Mouse (Mus musculus) midbrain, embryonic 11.5 days (tissue): ENCODE results near the gene Kcnc1. TPM values are rescaled to one million over a fixed set of nuclear protein-coding genes. Genes with fewer than 3 reads are reported as not detected.

ENCODE experiments used
- ATAC-seq: fragments of 200-750 bp; cut with Nextera tagmentation; 2 replicates; pipeline ENCODE4 v1.8.0; 2017; ENCODE audit warnings: moderate TSS enrichment, moderate library complexity; ENCODE audit not compliant: low FRiP score
- DNase-seq: peaks from one replicate; pipeline ENCODE4 v3.0.0; 2015; ENCODE audit warnings: low spot score; ENCODE audit errors: missing footprints
- H3K27ac ChIP-seq: fragments of 300-500 bp; sonication (generic); 2 replicates; pipeline ENCODE4 v1.5.1; 2014; ENCODE audit warnings: low read depth, low read length
- H3K27me3 ChIP-seq: fragments of 300-500 bp; sonication (generic); 2 replicates; pipeline ENCODE4 v1.6.1; 2014; ENCODE audit warnings: mild to moderate bottlenecking, low read length, moderate library complexity, mixed read lengths; ENCODE audit not compliant: control insufficient read depth, insufficient read depth
- H3K36me3 ChIP-seq: fragments of 300-500 bp; sonication (generic); 2 replicates; pipeline ENCODE4 v1.6.1; 2014; ENCODE audit warnings: mild to moderate bottlenecking, low read length, moderate library complexity, mixed read lengths; ENCODE audit not compliant: control insufficient read depth, insufficient read depth
- H3K4me1 ChIP-seq: fragments of 300-500 bp; sonication (generic); 2 replicates; pipeline ENCODE4 v1.6.1; 2014; ENCODE audit warnings: low read length; ENCODE audit not compliant: control insufficient read depth, insufficient read depth
- H3K4me2 ChIP-seq: fragments of 300-500 bp; sonication (generic); 2 replicates; pipeline ENCODE4 v1.6.1; 2014; ENCODE audit warnings: mild to moderate bottlenecking, moderate library complexity
- H3K4me3 ChIP-seq: fragments of 300-500 bp; sonication (generic); 2 replicates; pipeline ENCODE4 v1.5.1; 2014; ENCODE audit warnings: low read depth, low read length
- H3K9ac ChIP-seq: fragments of 300-500 bp; sonication (generic); 2 replicates; pipeline ENCODE4 v1.6.1; 2014; ENCODE audit warnings: low read length
- H3K9me3 ChIP-seq: fragments of 300-500 bp; sonication (generic); 2 replicates; pipeline ENCODE4 v1.6.1; 2016; ENCODE audit warnings: low read length; ENCODE audit not compliant: control insufficient read depth
- WGBS: fragments of 180-500 bp; shearing (Covaris S2); extraction: QIAGEN DNeasy Blood & Tissue Kit; methylation state at CpG from one replicate; pipeline ENCODE4 v1.1.7; 2014; 5-methylcytosine and 5-hydroxymethylcytosine counted together
- polyA plus RNA-seq: library from polyadenylated mRNA; unstranded; fragments of >200 nt; fragmentation: Nextera tagmentation; extraction: Ambion mirVana; gene quantifications from 2 replicates; pipeline ENCODE4 v1.2.1, GENCODE M21; 2014

Gene Kcnc1
- polyA plus RNA-seq, 1 experiment from 2014 or later, result 1.4 TPM

DNA sequence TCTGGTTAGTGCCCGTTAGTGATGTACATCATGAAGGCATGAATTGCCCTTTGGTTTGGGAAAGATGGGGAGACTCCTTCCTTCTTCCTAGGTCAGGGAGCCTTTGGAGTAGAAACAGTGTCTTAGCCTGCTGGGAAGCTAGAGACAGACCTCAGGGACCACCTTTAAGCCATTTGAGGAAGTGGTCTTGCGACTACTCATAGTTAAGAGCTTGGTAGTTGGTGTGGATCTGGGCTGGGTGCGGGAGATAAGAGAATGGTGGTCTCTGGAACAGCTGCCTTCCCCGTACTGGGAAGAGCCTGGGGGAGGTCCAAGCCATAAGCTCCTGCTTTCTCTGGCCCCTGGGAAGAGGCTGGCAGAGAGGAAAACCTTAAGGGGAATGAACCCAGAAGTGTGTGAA, 2.3 kb downstream of the Kcnc1 start:
- no peak overlapping the region for H3K9ac ChIP-seq
- H3K4me3 ChIP-seq, result no peak overlapping the region
- no peaks in the 10 kb centered on the region for H3K36me3 ChIP-seq
- H3K27ac ChIP-seq, result no peak overlapping the region
- WGBS, result 70% methylated on average over 4 of the region's 4 CpGs
- peaks cover 56% of the 10 kb centered on the region for H3K27me3 ChIP-seq
- no peaks in the 10 kb centered on the region for H3K9me3 ChIP-seq
- no peak overlapping the region for H3K4me2 ChIP-seq
- ATAC-seq, result no peak
- DNase-seq, result no peak
- peaks cover 4% of the 10 kb centered on the region; the same call in 1 of the 2 replicates for H3K4me1 ChIP-seq

DNA sequence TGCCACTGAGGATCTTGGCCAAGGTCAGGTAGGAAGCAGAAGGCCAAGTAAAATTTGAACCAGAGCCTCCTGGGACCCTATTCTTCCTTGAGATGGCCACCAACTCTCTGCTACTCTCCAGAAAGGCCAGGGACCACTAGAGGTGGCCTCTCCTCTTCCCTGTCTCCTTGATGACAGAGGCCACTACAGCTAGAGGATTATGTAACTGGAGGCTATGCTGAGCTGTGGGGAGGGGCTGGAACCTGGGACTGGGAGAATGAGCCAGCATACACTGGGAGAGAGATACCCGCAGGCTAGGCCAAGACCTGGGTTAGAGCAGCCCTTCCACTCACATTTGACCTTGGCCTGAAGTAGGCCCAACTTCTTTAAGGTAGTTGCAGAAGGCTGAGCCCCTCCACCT, 3.4 kb downstream of the Kcnc1 start:
- Histone ChIP-seq H3K9me3 (no peaks in the 10 kb centered on the region), H3K27me3 (peaks cover 46% of the 10 kb centered on the region), H3K36me3 (no peaks in the 10 kb centered on the region), H3K27ac (no peak overlapping the region), H3K9ac (no peak overlapping the region), H3K4me2 (no peak overlapping the region), H3K4me3 (no peak overlapping the region), H3K4me1 (peaks cover 4% of the 10 kb centered on the region; the same call in 1 of the 2 replicates)
- DNase-seq (no peak), ATAC-seq (no peak)
- 87% methylated on average over 1 of the region's 1 CpGs for WGBS

DNA sequence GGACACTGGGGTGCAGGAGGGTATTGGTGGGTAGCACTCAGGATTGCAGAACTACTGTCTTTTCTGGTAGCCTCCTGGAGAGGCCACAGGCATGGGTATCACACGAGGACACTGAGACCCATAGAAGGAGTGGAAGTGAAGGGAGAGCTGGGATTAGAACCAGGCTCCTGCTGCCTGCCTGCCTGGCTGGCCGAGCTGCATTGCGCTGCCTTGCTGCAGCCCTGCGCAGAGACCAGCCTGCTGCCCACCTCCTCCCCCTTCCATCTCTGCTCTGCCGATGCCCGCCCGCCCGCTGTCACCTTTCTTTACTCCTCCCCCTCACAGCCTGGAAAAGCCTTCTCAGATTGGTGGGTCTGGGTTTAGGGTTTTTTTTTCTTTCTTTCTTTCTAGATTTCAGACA, 4.0 kb downstream of the Kcnc1 start:
- Histone ChIP-seq H3K4me2 (no peak overlapping the region), H3K27ac (no peak overlapping the region), H3K4me1 (peaks cover 4% of the 10 kb centered on the region; the same call in 1 of the 2 replicates), H3K9ac (no peak overlapping the region), H3K9me3 (no peaks in the 10 kb centered on the region), H3K36me3 (no peaks in the 10 kb centered on the region), H3K27me3 (peaks cover 40% of the 10 kb centered on the region), H3K4me3 (no peak overlapping the region)
- ATAC-seq (no peak), DNase-seq (no peak)
- WGBS, result 56% methylated on average over 8 of the region's 8 CpGs

DNA sequence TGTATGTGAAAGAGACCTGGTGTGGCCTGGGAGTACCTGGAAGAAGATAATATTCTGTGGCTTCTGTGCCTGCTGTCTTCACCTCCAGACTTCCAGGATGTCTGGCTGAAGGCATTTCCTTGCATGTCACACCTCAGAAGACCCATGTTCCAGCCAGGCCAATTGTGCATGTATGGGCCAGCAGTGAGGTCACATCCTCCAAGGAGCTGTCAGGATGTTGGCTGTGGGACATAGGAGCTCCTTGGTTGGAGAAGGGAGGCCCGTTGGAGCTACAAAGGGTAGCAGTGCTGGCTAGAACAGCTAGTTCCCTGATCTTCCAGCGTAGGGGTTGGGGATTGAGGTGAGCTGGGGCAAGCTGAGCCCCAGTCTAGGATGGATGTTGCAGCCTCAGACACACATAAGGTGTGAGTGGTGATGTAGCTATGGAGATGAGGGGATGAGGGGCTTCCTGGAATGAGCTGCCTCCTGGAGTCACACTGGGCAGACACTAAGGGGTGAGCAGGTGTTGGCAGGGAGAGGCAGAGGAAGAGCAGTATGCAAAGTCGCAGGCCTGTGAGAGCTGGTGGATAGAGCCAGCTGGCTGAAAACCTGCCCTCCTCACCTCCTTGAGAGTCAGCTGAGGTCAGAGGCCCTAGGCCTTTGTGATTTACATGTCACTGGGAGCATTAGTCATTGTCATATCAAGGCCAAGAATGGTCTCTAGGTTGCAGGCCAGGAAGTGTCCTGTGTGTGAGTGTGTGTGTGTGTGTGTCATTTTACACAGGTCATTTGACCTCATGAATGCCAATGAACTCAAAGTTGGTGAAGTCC, 5.3 kb downstream of the Kcnc1 start:
- DNase-seq (no peak), ATAC-seq (no peak)
- H3K27ac ChIP-seq, result no peak overlapping the region
- no peaks in the 10 kb centered on the region for H3K36me3 ChIP-seq
- WGBS, result 77% methylated on average over 3 of the region's 3 CpGs
- no peaks in the 10 kb centered on the region for H3K9me3 ChIP-seq
- no peak overlapping the region for H3K4me3 ChIP-seq
- H3K4me2 ChIP-seq, result no peak overlapping the region
- no peak overlapping the region for H3K9ac ChIP-seq
- peaks cover 29% of the 10 kb centered on the region for H3K27me3 ChIP-seq
- peaks cover 4% of the 10 kb centered on the region; the same call in 1 of the 2 replicates for H3K4me1 ChIP-seq

DNA sequence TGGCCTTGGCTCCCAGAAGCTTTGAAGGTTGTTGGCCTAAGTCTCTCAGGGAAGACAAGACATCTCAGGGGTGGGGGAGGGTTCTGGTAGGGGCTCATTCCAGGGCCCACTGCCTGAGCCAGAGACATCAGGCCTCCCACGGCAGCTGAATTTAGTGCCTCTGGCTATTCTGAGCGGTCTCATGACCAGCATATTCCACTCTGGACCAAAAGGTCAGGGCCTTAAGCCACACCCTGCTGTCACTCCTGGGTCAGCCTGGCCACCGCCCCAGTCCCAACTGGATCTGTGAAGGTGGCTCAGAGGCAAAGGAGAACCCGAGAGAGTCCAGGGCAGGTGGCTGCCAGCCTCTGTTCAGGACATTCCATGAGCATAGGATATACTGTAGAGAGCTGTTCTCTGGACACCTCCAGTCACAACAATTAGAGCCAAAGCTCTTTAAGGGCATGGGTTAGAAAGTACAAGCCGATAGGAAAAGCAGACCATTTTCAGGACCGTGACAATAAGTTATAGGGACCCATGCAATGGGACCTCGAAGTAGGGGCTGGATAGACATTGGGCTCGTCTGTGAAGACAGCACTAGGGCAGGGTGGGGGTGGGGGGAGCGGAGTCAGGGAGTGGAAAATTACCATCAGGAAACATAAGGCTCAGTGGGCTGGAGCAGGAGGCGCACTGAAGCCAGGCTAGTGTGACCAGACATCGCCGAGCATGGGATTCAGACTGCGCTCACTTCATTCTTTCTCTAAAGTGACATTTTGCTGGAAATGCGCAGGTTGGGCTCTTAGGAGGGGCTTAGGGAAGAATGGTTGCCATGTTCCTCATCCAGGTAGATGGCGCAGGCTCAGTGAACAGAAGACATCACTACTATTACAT, 7.6 kb downstream of the Kcnc1 start:
- no peak overlapping the region for H3K4me3 ChIP-seq
- H3K9me3 ChIP-seq, result no peaks in the 10 kb centered on the region
- 80% methylated on average over 15 of the region's 15 CpGs for WGBS
- ATAC-seq (no peak), DNase-seq (no peak)
- H3K27me3 ChIP-seq, result peaks cover 9% of the 10 kb centered on the region
- no peak overlapping the region for H3K27ac ChIP-seq
- H3K4me1 ChIP-seq, result no peaks in the 10 kb centered on the region
- H3K9ac ChIP-seq, result no peak overlapping the region
- no peak overlapping the region for H3K4me2 ChIP-seq
- no peaks in the 10 kb centered on the region for H3K36me3 ChIP-seq

DNA sequence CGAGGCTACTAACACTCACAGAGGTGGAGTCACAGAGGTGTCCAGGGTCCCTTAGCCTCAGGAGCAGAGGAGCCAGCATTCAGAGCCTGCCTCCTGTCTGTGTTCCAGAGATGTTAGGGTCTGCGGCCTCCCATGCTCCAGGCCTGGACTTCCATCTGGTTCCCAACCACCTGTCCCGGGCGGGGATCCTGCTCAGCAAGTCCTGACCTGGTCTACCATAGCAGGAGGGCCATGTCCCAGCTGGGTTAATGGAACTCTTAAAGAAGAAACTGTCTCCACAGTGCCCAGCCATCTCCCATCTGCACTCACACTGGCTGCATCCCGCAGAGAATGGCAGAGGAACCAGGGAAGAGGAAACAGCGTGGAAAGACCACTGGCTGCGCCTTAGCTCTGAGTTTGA, 8.5 kb downstream of the Kcnc1 start:
- Histone ChIP-seq H3K4me3 (no peak overlapping the region), H3K27me3 (peaks cover under 1% of the 10 kb centered on the region), H3K27ac (no peak overlapping the region), H3K9ac (no peak overlapping the region), H3K4me2 (no peak overlapping the region), H3K9me3 (no peaks in the 10 kb centered on the region), H3K4me1 (no peaks in the 10 kb centered on the region), H3K36me3 (no peaks in the 10 kb centered on the region)
- 90% methylated on average over 7 of the region's 7 CpGs for WGBS
- ATAC-seq (no peak), DNase-seq (no peak)

DNA sequence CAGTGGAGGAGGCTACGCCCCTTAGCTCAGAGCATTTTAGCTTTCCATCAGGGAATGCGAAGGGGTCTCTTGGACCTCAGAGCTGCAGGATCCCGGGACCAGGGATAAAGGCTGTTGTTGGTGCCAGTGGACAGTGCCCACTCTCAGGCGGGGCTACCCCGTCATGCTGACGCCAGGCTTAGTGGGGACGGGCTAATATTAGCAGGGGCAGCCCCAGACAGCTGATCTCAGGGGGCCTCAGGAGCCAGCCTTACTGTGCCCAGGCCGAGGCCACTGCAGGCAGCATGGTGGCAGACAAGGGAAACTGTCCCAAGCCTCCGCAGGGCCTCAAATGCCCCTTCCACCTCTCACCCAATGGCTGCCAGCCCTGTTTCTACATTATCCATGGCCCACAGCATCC, 12.3 kb downstream of the Kcnc1 start:
- WGBS, result 90% methylated on average over 9 of the region's 9 CpGs
- Histone ChIP-seq H3K27me3 (no peaks in the 10 kb centered on the region), H3K36me3 (no peaks in the 10 kb centered on the region), H3K4me2 (no peak overlapping the region), H3K9me3 (no peaks in the 10 kb centered on the region), H3K4me1 (no peaks in the 10 kb centered on the region), H3K27ac (no peak overlapping the region), H3K9ac (no peak overlapping the region), H3K4me3 (no peak overlapping the region)
- no peak for DNase-seq
- ATAC-seq, result no peak

DNA sequence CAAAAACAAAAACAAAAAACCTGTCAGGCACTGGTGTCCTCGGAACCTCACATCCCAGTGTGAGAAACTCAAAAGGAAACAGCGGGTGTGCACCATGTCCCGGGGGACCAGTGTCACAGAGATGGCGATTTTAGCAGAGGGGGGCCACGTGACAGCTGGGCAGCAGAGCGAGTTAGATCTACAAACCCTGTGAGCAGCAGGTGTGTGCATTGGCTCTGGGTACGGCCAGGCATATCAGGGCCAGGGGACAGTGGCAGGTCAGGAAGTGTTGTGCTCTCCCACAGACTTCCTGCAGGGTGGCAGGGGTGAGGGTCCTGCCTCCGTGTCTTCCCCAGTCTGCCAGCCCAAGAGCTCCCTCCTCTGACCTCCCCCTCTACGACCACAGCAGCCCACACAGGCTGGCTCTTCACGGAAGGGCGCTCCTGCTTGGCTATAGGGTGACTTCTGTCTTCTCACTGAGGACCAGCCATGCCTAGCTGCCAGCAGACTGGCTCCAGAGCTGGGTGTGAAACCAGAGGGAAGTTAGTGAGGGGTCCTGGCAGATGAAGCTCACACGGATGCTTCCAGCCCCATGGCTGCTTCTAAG, 13.0 kb downstream of the Kcnc1 start:
- no peak for DNase-seq
- no peaks in the 10 kb centered on the region for H3K4me1 ChIP-seq
- no peak overlapping the region for H3K4me3 ChIP-seq
- no peaks in the 10 kb centered on the region for H3K9me3 ChIP-seq
- H3K27me3 ChIP-seq, result no peaks in the 10 kb centered on the region
- WGBS, result 44% methylated on average over 12 of the region's 12 CpGs
- H3K4me2 ChIP-seq, result no peak overlapping the region
- H3K27ac ChIP-seq, result no peak overlapping the region
- no peak overlapping the region for H3K9ac ChIP-seq
- H3K36me3 ChIP-seq, result no peaks in the 10 kb centered on the region
- no peak for ATAC-seq

DNA sequence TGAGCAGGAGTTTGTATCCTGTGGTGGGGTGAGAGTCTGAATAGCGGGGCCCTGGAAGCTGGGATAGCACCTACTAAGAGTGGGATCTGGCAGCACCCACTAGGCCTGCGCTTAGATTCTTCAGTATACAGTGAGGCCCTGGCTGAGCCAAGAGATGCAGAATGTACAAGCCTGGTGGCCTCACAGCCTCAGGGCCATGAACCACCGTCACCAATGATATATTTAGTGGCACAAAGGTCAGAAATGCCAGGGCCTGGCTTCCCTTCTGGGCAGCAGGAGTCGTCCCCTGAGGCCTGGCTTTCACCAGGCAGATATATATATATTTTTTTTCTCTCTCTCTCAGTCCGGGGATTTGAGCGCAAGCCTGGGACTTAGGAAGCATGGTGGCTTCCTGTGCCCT, 14.4 kb downstream of the Kcnc1 start:
- Histone ChIP-seq H3K9me3 (no peaks in the 10 kb centered on the region), H3K9ac (no peak overlapping the region), H3K4me1 (no peaks in the 10 kb centered on the region), H3K4me3 (no peak overlapping the region), H3K27me3 (no peaks in the 10 kb centered on the region), H3K36me3 (no peaks in the 10 kb centered on the region), H3K27ac (no peak overlapping the region), H3K4me2 (no peak overlapping the region)
- ATAC-seq, result no peak
- 90% methylated on average over 6 of the region's 6 CpGs for WGBS
- DNase-seq, result no peak
